Mouse (Mus musculus) liver, embryonic 11.5 days (tissue): ENCODE results near the gene Runx2. TPM values are rescaled to one million over a fixed set of nuclear protein-coding genes. Genes with fewer than 3 reads are reported as not detected.

ENCODE experiments used
- ATAC-seq: fragments of 200-750 bp; cut with Nextera tagmentation; replicated peaks from 2 replicates; pipeline ENCODE4 v1.8.0; 2017; ENCODE audit warnings: moderate number of reproducible peaks, mild to moderate bottlenecking, moderate TSS enrichment, moderate library complexity; ENCODE audit not compliant: low FRiP score
- DNase-seq: peaks from one replicate; pipeline ENCODE4 v3.0.0-alpha.2; 2017; ENCODE audit warnings: low spot score
- H3K27ac ChIP-seq: fragments of 300-500 bp; sonication (generic); 2 replicates; pipeline ENCODE4 v1.5.1; 2014; ENCODE audit warnings: mild to moderate bottlenecking, low read depth, low read length, control low read depth
- H3K27me3 ChIP-seq: fragments of 300-500 bp; sonication (generic); replicated peaks from 2 replicates; pipeline ENCODE4 v1.6.1; 2014; ENCODE audit warnings: low read length, mixed read lengths; ENCODE audit not compliant: control insufficient read depth, insufficient read depth
- H3K36me3 ChIP-seq: fragments of 300-500 bp; sonication (generic); 2 replicates; pipeline ENCODE4 v1.6.1; 2014; ENCODE audit warnings: mild to moderate bottlenecking, low read length, moderate library complexity, mixed read lengths; ENCODE audit not compliant: control insufficient read depth, insufficient read depth
- H3K4me1 ChIP-seq: fragments of 300-500 bp; sonication (generic); replicated peaks from 2 replicates; pipeline ENCODE4 v1.6.1; 2014; ENCODE audit warnings: low read length, mixed read lengths; ENCODE audit not compliant: control insufficient read depth, insufficient read depth
- H3K4me2 ChIP-seq: fragments of 300-500 bp; sonication (generic); 2 replicates; pipeline ENCODE4 v1.6.1; 2014; ENCODE audit warnings: mild to moderate bottlenecking, control low read depth, moderate library complexity
- H3K4me3 ChIP-seq: fragments of 300-500 bp; sonication (generic); 2 replicates; pipeline ENCODE4 v1.5.1; 2014; ENCODE audit warnings: low read depth, low read length, control low read depth
- H3K9ac ChIP-seq: fragments of 300-500 bp; sonication (generic); 2 replicates; pipeline ENCODE4 v1.6.1; 2014; ENCODE audit warnings: low read depth, low read length, control low read depth
- H3K9me3 ChIP-seq: fragments of 300-500 bp; sonication (generic); 2 replicates; pipeline ENCODE4 v1.6.1; 2016; ENCODE audit warnings: low read length, inconsistent platforms, mixed read lengths; ENCODE audit not compliant: control insufficient read depth
- WGBS: fragments of 180-500 bp; shearing (Covaris S2); extraction: QIAGEN DNeasy Blood & Tissue Kit; methylation state at CpG from one replicate; pipeline ENCODE4 v1.1.7; 2014; 5-methylcytosine and 5-hydroxymethylcytosine counted together
- polyA plus RNA-seq: library from polyadenylated mRNA; unstranded; fragments of >200 nt; fragmentation: Nextera tagmentation; extraction: Ambion mirVana; gene quantifications from 2 replicates; pipeline ENCODE4 v1.2.1, GENCODE M21; 2014

Gene Runx2
- polyA plus RNA-seq, 1 experiment from 2014 or later, result 1.7 TPM

DNA sequence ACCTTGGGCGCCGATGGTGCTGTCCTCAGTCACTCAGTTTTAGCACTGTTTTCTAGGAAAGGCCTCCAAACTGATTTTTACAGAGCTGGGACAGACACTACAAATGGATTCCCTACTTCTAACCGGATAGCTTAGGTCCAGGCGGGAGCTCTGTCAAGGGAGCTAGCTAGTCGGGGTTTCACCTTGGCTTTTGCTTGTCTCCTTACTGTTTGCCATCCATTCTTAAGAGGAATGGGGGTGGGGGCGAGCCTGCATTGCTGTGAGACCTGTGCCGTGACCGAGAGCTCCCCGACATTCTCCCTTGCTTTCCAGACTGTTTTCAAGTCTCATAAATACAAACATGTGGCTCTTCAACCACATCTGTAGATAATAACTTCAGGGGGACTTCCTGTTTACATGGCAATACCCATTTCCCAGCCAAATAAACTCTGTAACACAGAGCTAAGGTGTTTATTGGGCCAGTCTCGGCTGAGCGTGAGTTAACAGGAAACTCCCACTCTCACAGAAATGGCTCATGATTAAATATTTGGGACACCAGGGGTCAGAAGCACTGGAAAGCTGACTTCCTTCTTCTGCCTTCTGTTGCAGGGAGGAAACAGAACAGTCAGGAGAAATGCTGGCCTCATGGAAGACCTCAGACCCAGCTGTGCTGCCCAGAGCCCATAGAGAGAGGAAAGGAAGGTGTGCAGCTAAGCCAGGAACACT lies 213.1 kb downstream of the Runx2 start:
- Histone ChIP-seq H3K27ac (no peak overlapping the region), H3K4me2 (no peak overlapping the region), H3K27me3 (no peaks in the 10 kb centered on the region), H3K4me3 (no peak overlapping the region), H3K9ac (no peak overlapping the region), H3K4me1 (no peaks in the 10 kb centered on the region), H3K9me3 (no peaks in the 10 kb centered on the region), H3K36me3 (no peaks in the 10 kb centered on the region)
- 66% methylated on average over 11 of the region's 11 CpGs for WGBS
- no peak for ATAC-seq
- no peak for DNase-seq

DNA sequence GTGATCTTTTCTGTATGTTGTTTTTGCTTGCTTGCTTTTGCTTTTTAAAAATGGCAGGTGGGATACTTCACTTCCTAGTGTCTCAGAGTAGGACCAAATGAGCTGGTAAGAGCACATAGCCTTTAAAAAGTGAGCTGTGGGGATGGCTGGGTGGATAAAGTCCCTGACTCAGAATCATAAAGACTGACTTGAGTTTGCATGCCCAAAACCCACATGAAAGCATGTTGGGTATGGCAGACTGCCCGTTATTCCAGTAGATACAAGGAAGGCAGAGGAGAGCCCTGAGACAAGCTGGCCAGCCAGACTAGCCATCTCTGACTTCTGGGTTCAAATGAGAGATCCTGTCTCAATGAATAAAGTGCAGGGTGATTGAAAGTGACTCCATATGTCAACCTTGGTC lies 214.7 kb downstream of the Runx2 start:
- Histone ChIP-seq H3K27ac (no peak overlapping the region), H3K36me3 (no peaks in the 10 kb centered on the region), H3K4me2 (no peak overlapping the region), H3K4me1 (no peaks in the 10 kb centered on the region), H3K9me3 (no peaks in the 10 kb centered on the region), H3K4me3 (no peak overlapping the region), H3K27me3 (no peaks in the 10 kb centered on the region), H3K9ac (no peak overlapping the region)
- WGBS, result 71% methylated on average over 1 of the region's 1 CpGs
- ATAC-seq (no peak), DNase-seq (no peak)

DNA sequence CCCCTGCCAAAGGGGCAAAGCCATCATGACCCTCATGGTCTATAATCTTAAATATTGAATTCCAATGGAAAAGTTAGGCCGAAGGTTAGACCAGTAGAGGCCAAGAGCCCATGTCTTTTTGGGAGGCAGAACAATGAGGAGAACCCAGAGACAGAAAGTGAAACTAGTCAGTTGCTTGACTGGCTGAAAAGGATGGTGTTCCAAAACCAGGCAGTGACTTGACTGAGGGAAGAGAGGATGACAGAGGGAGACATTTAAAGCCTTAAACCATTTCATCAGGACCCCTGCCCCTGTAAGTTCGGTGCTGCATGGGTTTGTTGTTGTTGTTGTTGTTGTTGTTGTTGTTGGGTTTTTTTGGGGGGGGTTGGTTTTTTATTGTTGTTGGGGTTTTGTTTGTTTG lies 215.5 kb downstream of the Runx2 start:
- H3K9me3 ChIP-seq, result no peaks in the 10 kb centered on the region
- H3K36me3 ChIP-seq, result no peaks in the 10 kb centered on the region
- no peaks in the 10 kb centered on the region for H3K4me1 ChIP-seq
- no peak overlapping the region for H3K27ac ChIP-seq
- ATAC-seq, result no peak
- H3K27me3 ChIP-seq, result no peaks in the 10 kb centered on the region
- no peak for DNase-seq
- no peak overlapping the region for H3K4me2 ChIP-seq
- no peak overlapping the region for H3K4me3 ChIP-seq
- no peak overlapping the region for H3K9ac ChIP-seq
- WGBS, result 73% methylated on average over 2 of the region's 2 CpGs

DNA sequence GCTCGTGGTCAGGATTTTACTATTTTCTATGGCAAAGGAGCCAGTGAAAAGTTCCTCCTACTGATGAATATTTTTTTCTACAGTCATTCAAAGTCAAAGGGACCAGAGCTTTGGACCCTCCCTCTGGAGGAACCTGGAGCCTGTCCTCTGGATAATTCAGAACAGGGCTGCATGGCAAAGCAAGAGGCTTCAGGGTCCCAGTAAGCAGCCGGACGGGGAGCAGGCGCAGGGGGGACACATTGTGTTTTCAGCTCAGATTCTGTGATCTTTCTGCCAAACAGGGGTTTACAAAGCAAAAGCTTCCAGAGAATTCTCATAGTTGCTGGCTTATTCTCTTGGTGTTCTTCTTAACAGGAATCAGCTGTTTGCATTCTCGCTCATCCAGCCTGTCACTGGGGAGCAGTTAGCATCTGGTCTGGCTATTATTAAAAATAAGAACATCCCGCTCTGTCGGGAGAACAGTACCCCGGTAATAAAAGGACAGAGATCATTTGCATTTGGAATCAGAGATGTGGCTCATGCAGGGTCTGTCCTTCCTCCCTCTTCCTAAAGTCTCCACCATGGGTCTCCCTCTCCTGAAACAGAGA lies 216.6 kb downstream of the Runx2 start:
- H3K4me2 ChIP-seq, result no peak overlapping the region
- no peak for ATAC-seq
- H3K27ac ChIP-seq, result no peak overlapping the region
- 79% methylated on average over 8 of the region's 8 CpGs for WGBS
- H3K9me3 ChIP-seq, result no peaks in the 10 kb centered on the region
- DNase-seq, result no peak
- H3K4me3 ChIP-seq, result no peak overlapping the region
- H3K4me1 ChIP-seq, result no peaks in the 10 kb centered on the region
- H3K36me3 ChIP-seq, result no peaks in the 10 kb centered on the region
- no peaks in the 10 kb centered on the region for H3K27me3 ChIP-seq
- H3K9ac ChIP-seq, result no peak overlapping the region

DNA sequence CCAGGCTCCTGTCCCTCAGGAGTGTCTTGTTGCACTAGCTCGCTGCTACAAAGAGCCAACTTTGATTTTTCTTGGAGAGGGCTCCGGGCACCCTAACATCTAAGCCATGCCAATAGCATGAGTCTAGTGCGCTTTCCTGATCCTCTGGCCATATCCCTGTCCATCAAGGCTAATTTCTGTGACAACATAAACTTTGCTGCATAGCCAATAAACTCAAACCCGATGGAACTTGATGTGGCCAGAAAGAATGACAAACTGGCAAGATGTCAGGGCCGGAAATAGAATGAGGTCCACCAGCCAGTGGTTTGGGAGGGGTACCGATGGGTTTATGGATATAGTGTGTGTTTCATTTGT lies 221.9 kb downstream of the Runx2 start:
- Histone ChIP-seq H3K27ac (no peak overlapping the region), H3K4me2 (no peak overlapping the region), H3K4me3 (no peak overlapping the region), H3K9ac (no peak overlapping the region), H3K36me3 (no peaks in the 10 kb centered on the region), H3K4me1 (no peaks in the 10 kb centered on the region), H3K9me3 (no peaks in the 10 kb centered on the region), H3K27me3 (no peaks in the 10 kb centered on the region)
- 85% methylated on average over 6 of the region's 6 CpGs for WGBS
- no peak for ATAC-seq
- DNase-seq, result no peak

DNA sequence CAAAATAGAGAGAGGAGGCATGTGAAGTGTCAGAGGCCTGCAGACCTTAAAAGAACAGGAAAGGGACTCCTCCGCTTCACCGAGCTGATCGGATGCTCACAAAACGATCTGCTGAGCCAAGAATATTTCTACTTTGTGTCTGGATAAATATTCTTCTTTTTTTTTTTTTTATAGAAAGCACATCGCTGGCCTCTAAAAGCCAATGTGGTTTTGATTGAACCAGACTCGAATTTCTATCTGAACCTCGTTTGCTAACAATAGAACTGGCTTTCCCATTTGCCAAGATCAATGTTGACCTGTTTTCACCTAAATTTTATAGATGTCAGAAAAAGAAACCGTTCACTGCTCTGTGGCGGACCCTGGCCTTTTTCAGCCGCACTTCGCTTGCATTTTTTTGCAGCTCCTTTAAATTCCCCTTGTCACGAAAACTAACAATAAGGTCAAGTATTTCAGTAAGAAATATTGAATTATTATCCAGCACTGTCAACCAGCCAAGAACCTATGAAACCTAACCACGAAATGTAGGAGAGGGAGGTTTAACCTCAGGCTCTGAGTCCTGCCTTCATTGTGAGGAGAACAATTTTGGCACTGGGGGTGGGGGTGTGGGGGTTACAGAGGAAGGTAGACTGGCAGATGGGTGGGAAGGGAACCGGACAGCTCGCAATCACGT lies 222.4 kb downstream of the Runx2 start:
- H3K36me3 ChIP-seq, result no peaks in the 10 kb centered on the region
- 85% methylated on average over 16 of the region's 16 CpGs for WGBS
- H3K9me3 ChIP-seq, result no peaks in the 10 kb centered on the region
- H3K9ac ChIP-seq, result no peak overlapping the region
- no peak overlapping the region for H3K27ac ChIP-seq
- H3K4me3 ChIP-seq, result no peak overlapping the region
- no peak overlapping the region for H3K4me2 ChIP-seq
- ATAC-seq, result no peak
- DNase-seq, result no peak
- H3K4me1 ChIP-seq, result no peaks in the 10 kb centered on the region
- H3K27me3 ChIP-seq, result no peaks in the 10 kb centered on the region

DNA sequence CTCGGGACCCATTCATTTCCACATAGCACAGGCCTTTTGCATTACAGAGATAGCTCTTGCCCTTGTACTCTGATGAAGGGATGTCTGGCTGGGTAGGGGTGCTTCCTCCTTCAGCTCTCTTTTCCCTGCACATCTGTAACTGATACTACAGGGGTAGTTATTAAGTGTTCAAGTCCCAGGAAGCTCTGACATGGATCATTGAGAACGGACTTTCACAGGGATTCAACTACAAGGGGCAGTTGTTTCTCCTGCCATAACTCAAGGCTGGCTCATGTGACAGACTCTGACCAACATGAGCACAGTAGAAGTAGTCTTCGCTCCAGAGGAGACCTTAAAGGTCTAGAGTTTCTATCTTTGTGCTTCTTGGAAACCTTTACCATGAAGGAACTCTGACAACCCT lies 226.1 kb downstream of the Runx2 start:
- Histone ChIP-seq H3K4me2 (no peak overlapping the region), H3K36me3 (no peaks in the 10 kb centered on the region), H3K9me3 (no peaks in the 10 kb centered on the region), H3K4me1 (no peaks in the 10 kb centered on the region), H3K9ac (no peak overlapping the region), H3K27ac (no peak overlapping the region), H3K27me3 (no peaks in the 10 kb centered on the region), H3K4me3 (no peak overlapping the region)
- DNase-seq (no peak), ATAC-seq (no peak)
- WGBS, result 72% methylated on average over 3 of the region's 3 CpGs

DNA sequence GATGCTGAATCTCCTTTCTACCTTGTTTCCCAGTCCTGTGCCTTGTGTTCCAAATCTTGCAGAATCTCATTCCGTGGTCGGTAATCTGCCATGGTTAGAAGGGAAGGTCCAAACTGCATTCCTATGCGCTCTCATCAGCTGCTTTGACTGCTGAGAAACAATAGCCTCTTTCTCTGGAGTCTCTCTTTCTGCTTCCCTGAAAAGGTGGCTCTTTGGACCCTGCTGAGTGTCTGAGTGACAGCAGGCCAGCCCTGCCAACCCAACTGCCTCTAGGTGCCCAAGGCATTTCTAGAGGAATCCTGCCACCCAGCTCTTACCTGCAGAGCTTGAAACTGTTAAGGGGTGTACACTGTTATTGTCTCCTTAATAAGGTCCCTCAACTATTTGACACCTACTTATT lies 226.6 kb downstream of the Runx2 start:
- no peaks in the 10 kb centered on the region for H3K27me3 ChIP-seq
- no peak overlapping the region for H3K27ac ChIP-seq
- H3K4me1 ChIP-seq, result no peaks in the 10 kb centered on the region
- 60% methylated on average over 3 of the region's 3 CpGs for WGBS
- H3K9me3 ChIP-seq, result no peaks in the 10 kb centered on the region
- no peak overlapping the region for H3K9ac ChIP-seq
- no peaks in the 10 kb centered on the region for H3K36me3 ChIP-seq
- ATAC-seq (no peak), DNase-seq (no peak)
- no peak overlapping the region for H3K4me3 ChIP-seq
- H3K4me2 ChIP-seq, result no peak overlapping the region

DNA sequence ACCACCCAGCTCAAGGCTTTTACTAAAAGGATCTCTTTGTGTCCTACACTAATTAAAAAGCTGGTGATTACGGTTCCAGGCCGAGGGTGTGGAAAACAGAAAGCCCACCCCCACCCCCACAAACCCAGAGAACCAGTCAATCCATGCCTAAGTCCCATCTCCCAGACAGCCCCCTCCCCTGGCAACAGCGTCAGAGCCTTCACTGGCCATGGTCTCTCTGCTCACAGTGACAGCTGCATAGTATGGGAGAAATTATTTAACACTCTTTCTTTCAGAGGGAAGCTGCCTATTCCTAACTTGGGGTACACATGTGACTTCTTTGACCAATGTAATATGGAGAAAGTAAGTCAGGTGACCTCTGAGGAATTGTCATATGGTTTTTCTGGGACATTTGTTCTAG lies 228.4 kb downstream of the Runx2 start:
- Histone ChIP-seq H3K27me3 (no peaks in the 10 kb centered on the region), H3K9ac (no peak overlapping the region), H3K4me2 (no peak overlapping the region), H3K4me3 (no peak overlapping the region), H3K36me3 (no peaks in the 10 kb centered on the region), H3K4me1 (no peaks in the 10 kb centered on the region), H3K9me3 (no peaks in the 10 kb centered on the region), H3K27ac (no peak overlapping the region)
- ATAC-seq, result no peak
- no peak for DNase-seq
- WGBS, result 82% methylated on average over 3 of the region's 3 CpGs
